Mouse (Mus musculus) embryonic facial prominence, embryonic 13.5 days (tissue): ENCODE measurements at regions not wholly inside any gene's neighbourhood (a gene's known extent, or its start where the extent isn't known, plus 50 kb on each side); places are given as distances from the start of the nearest gene placed in this dataset.

ENCODE experiments used
- ATAC-seq: fragments of 200-750 bp; cut with Nextera tagmentation; 2 replicates; pipeline ENCODE4 v1.8.0; 2017; ENCODE audit warnings: low read depth; ENCODE audit not compliant: insufficient number of reproducible peaks, insufficient read depth, low FRiP score, low TSS enrichment
- H3K27ac ChIP-seq: fragments of 300-500 bp; sonication (generic); 2 replicates; pipeline ENCODE4 v1.5.1; 2015; ENCODE audit warnings: moderate library complexity, mild to moderate bottlenecking, inconsistent platforms
- H3K27me3 ChIP-seq: fragments of 300-500 bp; sonication (generic); 2 replicates; pipeline ENCODE4 v1.6.1; 2015; ENCODE audit warnings: mild to moderate bottlenecking, inconsistent platforms
- H3K36me3 ChIP-seq: fragments of 300-500 bp; sonication (generic); 2 replicates; pipeline ENCODE4 v1.6.1; 2015; ENCODE audit warnings: mild to moderate bottlenecking, inconsistent platforms
- H3K4me1 ChIP-seq: fragments of 300-500 bp; sonication (generic); 2 replicates; pipeline ENCODE4 v1.6.1; 2015; ENCODE audit warnings: inconsistent platforms
- H3K4me2 ChIP-seq: fragments of 300-500 bp; sonication (generic); 2 replicates; pipeline ENCODE4 v1.6.1; 2015; ENCODE audit warnings: moderate library complexity, mild to moderate bottlenecking, inconsistent platforms
- H3K4me3 ChIP-seq: fragments of 300-500 bp; sonication (generic); 2 replicates; pipeline ENCODE4 v1.5.1; 2015; ENCODE audit warnings: mild to moderate bottlenecking, inconsistent platforms
- H3K9ac ChIP-seq: fragments of 300-500 bp; sonication (generic); 2 replicates; pipeline ENCODE4 v1.6.1; 2015; ENCODE audit warnings: mild to moderate bottlenecking, inconsistent platforms
- H3K9me3 ChIP-seq: fragments of 300-500 bp; sonication (generic); 2 replicates; pipeline ENCODE4 v1.6.1; 2016; ENCODE audit warnings: inconsistent platforms
- WGBS: fragments of 180-500 bp; shearing (Covaris S2); methylation state at CpG from one replicate; pipeline ENCODE4 v1.1.7; 2015; ENCODE audit warnings: mixed read lengths; 5-methylcytosine and 5-hydroxymethylcytosine counted together

DNA sequence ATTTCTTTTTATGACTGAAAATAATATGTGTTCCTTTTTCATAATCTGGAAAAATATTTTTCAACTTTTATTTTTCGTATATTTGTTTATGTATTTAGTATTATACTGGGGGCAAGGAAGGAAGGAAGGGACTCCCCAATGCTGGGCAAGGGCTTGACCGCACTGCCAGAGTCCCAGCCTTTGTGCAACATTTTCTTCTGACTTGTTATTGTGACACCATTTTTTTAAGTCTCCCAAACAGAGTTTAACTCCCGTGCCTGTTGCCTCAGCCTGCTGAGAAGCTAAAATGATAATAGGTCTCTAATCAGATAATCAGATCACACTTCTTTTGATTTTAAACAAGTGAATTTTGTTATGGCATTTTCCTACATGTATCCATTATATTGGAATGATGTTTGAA, 148.1 kb upstream of the Tent5a start:
- WGBS, result 73% methylated on average over 3 of the region's 3 CpGs
- no peaks in the 10 kb centered on the region for H3K4me1 ChIP-seq
- ATAC-seq, result no peak

DNA sequence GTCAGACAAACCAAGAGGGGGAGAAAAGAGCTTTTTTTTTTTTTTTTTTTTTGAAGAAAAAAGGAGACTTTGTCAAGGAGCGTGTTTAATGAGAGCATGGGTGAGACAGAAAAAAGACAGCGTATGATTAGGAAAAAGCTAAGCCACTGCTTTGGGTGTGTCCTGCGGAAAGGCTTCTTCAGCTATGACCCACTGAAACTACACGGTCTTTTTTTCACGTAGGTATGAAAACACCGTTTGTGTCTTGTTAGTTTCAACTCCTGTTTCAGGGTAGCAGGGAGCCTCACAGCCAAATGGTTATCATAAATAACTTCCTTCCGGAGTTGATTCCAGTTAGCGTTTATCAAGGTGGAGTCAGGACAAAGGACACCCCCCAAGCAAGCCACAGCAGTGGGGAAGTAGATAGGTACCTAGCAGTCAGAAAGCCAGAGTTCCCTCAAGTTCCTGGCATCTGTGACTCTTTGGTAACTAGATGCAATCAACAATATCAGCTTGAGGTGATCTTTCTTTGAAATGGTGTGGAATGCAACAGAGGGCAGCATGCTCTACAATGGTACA, 143.2 kb upstream of the Tent5a start:
- Histone ChIP-seq H3K4me2 (no peak overlapping the region), H3K4me3 (no peak overlapping the region), H3K4me1 (no peaks in the 10 kb centered on the region), H3K9me3 (no peaks in the 10 kb centered on the region), H3K36me3 (no peaks in the 10 kb centered on the region), H3K27ac (no peak overlapping the region), H3K27me3 (no peaks in the 10 kb centered on the region), H3K9ac (no peak overlapping the region)
- ATAC-seq, result no peak
- WGBS, result 87% methylated on average over 8 of the region's 8 CpGs

More for the DNA sequence above, 148.1 kb upstream of the Tent5a start:
- Histone ChIP-seq H3K27ac (no peak overlapping the region), H3K9me3 (no peaks in the 10 kb centered on the region), H3K36me3 (no peaks in the 10 kb centered on the region), H3K4me3 (no peak overlapping the region), H3K9ac (no peak overlapping the region), H3K4me2 (no peak overlapping the region), H3K27me3 (no peaks in the 10 kb centered on the region)

DNA sequence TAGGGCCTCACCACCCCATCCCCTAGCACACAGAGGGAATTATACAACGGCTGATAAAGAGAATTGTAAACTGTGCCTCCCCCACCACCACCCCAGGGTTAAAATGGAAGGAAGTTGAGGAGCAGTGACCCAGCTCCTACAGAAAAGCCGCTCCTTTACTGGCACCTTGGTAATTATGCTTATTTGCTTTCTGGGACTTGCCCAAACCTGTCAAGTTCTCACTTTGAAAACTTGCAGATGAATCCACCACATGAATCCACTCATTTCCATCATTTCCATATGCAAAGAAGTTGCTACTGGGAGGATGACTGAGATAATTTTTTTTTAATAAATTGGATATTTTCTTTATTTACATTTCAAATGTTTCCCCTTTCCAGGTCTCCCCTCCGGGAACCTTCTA, 142.1 kb upstream of the Tent5a start:
- Histone ChIP-seq H3K27ac (no peak overlapping the region), H3K9me3 (no peaks in the 10 kb centered on the region), H3K4me3 (no peak overlapping the region), H3K36me3 (no peaks in the 10 kb centered on the region), H3K4me2 (no peak overlapping the region), H3K4me1 (no peaks in the 10 kb centered on the region), H3K9ac (no peak overlapping the region), H3K27me3 (no peaks in the 10 kb centered on the region)
- 65% methylated on average over 3 of the region's 3 CpGs for WGBS
- no peak for ATAC-seq

DNA sequence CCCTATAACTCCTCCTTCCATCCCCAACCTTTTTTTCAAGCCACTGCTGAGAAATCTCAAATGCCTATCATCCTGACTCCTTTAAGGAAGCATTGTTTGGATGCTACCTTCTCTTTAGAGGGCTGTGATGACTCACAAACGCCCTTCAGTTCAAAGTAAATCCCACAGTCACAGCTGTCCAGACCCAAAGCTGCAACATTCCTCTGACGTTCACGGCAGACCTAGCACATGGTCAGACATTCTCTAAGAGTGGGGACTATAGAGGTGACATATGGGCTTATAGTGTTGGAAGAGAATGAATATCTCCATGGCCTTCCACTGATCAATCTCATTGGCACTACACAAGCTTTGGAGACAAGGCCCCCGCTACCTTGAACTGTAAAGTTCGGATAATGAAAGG, 139.5 kb upstream of the Tent5a start:
- Histone ChIP-seq H3K4me1 (no peaks in the 10 kb centered on the region), H3K4me2 (no peak overlapping the region), H3K9me3 (no peaks in the 10 kb centered on the region), H3K36me3 (no peaks in the 10 kb centered on the region), H3K4me3 (no peak overlapping the region), H3K9ac (no peak overlapping the region), H3K27ac (no peak overlapping the region), H3K27me3 (no peaks in the 10 kb centered on the region)
- WGBS, result 76% methylated on average over 5 of the region's 5 CpGs
- no peak for ATAC-seq

DNA sequence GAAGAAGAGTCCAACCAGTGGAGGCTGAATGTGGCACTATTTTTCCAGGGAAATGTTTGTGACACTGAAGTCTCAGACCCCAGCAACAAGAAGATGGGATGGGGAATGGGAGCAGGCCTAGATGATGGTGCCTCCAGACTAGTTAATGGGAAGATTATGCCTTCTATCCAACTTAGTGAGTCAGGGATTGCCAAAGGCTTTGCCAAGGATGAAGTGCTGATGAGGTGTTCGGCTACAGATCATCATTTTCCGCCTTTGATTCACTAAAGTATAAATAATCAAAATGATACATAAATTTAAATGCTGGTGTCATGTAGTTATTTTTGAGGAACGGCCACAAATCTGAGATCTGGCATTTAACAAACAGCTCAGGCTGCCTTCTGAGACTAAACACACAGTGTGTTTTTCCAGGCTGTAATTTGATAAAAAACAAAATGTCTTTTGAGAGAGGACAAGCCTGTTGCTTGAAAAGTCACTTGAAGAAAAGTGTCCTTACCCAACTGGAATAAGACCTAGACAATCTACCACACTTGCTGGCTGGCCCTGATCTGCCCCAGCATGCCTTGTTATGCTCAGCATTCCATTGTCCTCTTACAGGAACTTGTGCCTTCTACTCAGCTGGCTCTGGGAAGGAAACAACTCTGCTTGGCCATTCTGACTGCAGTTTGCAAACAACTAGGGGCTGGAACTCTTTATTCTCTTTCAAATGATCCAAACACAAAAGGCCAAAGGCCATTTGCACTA, 132.1 kb upstream of the Tent5a start:
- no peak overlapping the region for H3K4me2 ChIP-seq
- 81% methylated on average over 3 of the region's 3 CpGs for WGBS
- H3K9ac ChIP-seq, result no peak overlapping the region
- no peaks in the 10 kb centered on the region for H3K27me3 ChIP-seq
- H3K4me1 ChIP-seq, result no peaks in the 10 kb centered on the region; the same call in 1 of the 2 replicates
- H3K9me3 ChIP-seq, result no peaks in the 10 kb centered on the region
- no peaks in the 10 kb centered on the region for H3K36me3 ChIP-seq
- H3K4me3 ChIP-seq, result no peak overlapping the region
- no peak for ATAC-seq
- H3K27ac ChIP-seq, result no peak overlapping the region

DNA sequence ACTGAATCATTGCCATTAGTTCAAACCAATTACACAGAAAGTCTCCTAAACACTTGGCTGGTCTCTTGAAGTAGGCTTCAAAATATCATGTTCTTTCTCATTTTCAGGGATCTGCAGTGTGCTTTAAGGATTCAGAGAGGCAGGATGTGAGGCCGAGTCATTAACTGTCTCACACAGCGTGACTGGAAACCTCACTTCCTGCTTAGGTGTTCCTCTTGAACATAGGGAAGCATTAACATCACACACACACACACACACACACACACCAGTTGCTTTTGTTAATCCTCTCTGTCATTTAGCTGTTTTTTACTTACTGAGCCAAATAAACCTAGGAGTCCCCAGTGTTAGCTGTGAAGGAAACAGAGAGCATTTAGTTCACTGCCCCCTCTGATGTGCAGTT, 131.2 kb upstream of the Tent5a start:
- H3K27ac ChIP-seq, result no peak overlapping the region
- H3K4me1 ChIP-seq, result no peaks in the 10 kb centered on the region; the same call in 1 of the 2 replicates
- H3K36me3 ChIP-seq, result no peaks in the 10 kb centered on the region
- no peaks in the 10 kb centered on the region for H3K9me3 ChIP-seq
- H3K9ac ChIP-seq, result no peak overlapping the region
- no peak for ATAC-seq
- H3K27me3 ChIP-seq, result no peaks in the 10 kb centered on the region
- 73% methylated on average over 2 of the region's 2 CpGs for WGBS
- no peak overlapping the region for H3K4me2 ChIP-seq
- H3K4me3 ChIP-seq, result no peak overlapping the region

DNA sequence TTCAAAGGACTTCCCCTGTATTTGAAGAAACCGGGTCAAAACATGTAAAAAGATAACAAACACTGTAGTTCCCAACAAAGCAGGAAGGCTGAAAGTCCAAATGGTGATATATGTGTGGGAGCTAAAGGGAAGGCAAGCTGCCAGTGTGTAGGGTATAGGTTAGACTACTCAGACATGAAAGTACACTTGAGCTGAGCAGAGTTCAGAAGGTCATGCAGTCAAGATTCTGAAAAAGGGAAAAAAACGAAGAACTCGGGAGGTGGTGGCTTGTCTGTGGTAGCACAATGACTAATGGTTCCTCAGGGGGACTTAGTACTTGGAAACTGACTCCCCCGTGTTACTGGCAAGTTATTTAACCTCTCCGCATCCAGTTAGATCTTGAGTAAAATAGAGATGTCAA, 130.3 kb upstream of the Tent5a start:
- Histone ChIP-seq H3K9me3 (no peaks in the 10 kb centered on the region), H3K4me2 (no peak overlapping the region), H3K27ac (no peak overlapping the region), H3K4me1 (no peaks in the 10 kb centered on the region; the same call in 1 of the 2 replicates), H3K4me3 (no peak overlapping the region), H3K27me3 (no peaks in the 10 kb centered on the region), H3K9ac (no peak overlapping the region), H3K36me3 (no peaks in the 10 kb centered on the region)
- 79% methylated on average over 5 of the region's 5 CpGs for WGBS
- ATAC-seq, result no peak

DNA sequence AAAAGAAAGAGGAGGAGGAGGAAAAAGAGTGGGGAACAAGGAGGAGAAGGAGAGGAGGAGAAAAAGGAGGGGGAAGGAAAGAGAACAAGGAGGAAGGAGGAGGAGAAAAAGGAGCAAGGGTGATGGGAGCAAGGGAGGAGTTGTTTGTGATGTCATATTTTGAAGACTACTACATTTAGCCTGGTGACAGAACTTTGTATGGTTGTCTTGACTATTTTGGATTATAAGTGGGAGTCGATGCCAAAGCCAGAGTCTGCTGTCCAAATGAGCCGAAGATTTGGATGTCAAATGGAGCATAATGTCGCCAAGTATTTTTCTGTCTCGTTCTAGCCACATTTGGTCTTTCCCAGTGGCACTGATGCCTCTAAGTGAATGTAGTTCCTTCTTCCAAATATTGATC, 128.2 kb upstream of the Tent5a start:
- H3K9me3 ChIP-seq, result no peaks in the 10 kb centered on the region
- no peak overlapping the region for H3K4me3 ChIP-seq
- no peak overlapping the region for H3K4me2 ChIP-seq
- ATAC-seq, result no peak
- no peaks in the 10 kb centered on the region for H3K36me3 ChIP-seq
- H3K9ac ChIP-seq, result no peak overlapping the region
- no peak overlapping the region for H3K27ac ChIP-seq
- H3K4me1 ChIP-seq, result no peaks in the 10 kb centered on the region; the same call in 1 of the 2 replicates
- H3K27me3 ChIP-seq, result no peaks in the 10 kb centered on the region
- 71% methylated on average over 4 of the region's 4 CpGs for WGBS

DNA sequence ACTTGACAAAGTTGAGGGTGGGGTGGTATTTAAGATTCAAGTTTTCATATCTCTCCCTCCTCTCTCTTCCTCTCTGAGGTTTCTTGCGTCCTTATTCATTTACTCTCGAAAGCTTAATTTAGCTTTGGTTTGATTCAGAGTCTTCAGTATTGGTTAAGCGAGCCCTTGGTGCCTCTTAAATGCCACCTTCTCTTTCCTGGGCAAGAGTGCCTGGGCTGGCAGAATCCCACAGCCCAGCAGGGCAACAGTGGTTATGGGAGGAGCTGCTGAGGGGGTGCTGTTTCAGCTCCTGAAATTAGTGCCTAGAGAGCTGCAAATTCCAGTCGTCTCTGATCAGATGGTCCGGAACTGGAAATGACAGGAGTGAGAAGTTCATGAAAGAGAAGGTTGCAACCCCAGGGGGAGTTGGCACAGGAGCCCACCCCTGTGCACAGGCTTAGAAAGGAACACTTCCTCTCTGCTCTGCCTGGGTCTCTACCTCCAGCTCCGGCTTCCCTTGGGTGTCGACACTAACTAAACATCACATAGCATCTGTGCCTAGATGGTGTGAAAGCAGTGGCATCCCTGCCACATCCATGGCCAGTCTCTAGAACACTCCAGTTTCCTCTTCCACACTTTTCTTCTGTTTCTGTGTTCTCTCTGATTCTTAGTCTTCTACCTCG, 125.2 kb upstream of the Tent5a start:
- no peak for ATAC-seq
- 80% methylated on average over 8 of the region's 8 CpGs for WGBS

DNA sequence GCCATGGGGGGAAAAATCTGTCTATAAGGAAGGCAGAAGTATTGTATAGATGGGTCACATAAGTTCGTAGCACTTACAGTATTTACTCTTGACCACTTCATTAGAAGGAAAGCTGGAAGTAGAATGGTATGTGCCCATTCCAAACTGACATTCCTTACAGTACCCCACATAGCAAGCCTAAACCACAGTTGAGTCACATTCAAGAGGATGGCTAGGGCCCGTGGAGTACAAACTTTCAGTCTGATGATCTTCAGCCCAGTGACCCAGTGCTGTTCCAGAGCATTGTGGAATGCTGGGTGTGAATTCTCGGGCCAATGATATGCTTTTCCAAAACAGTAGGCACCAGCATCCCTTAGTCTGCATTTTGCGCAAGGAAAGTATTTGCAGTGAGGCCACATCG, 124.2 kb upstream of the Tent5a start:
- Histone ChIP-seq H3K4me3 (no peak overlapping the region), H3K36me3 (no peaks in the 10 kb centered on the region), H3K4me1 (no peaks in the 10 kb centered on the region; the same call in 1 of the 2 replicates), H3K27ac (no peak overlapping the region), H3K27me3 (no peaks in the 10 kb centered on the region), H3K9ac (no peak overlapping the region), H3K4me2 (no peak overlapping the region), H3K9me3 (no peaks in the 10 kb centered on the region)
- WGBS, result 90% methylated on average over 5 of the region's 5 CpGs
- ATAC-seq, result no peak

More for the DNA sequence above, 125.2 kb upstream of the Tent5a start:
- Histone ChIP-seq H3K4me2 (no peak overlapping the region), H3K4me1 (no peaks in the 10 kb centered on the region; the same call in 1 of the 2 replicates), H3K9ac (no peak overlapping the region), H3K36me3 (no peaks in the 10 kb centered on the region), H3K4me3 (no peak overlapping the region), H3K27ac (no peak overlapping the region), H3K27me3 (no peaks in the 10 kb centered on the region), H3K9me3 (no peaks in the 10 kb centered on the region)

DNA sequence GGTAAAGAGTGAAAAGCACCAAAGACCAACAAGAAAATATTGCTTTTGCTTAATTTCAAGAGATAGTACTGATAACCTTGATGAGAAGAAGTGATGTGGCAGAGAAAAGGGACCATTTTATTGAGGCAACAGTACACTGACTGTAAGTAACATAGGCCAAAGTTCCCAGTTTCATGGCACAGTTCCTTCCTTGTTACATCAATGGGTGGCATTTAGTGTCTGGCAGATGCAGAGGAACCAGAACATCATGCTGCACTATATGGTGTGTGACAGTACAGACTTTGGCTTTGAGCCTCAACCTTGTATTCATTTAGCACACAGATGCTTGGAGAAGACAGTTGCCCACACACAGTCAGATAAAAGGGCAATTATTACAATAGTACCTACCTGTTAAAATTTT, 123.7 kb upstream of the Tent5a start:
- ATAC-seq, result no peak
- H3K36me3 ChIP-seq, result no peaks in the 10 kb centered on the region
- no peak overlapping the region for H3K9ac ChIP-seq
- no peak overlapping the region for H3K4me2 ChIP-seq
- no peaks in the 10 kb centered on the region for H3K27me3 ChIP-seq
- no peaks in the 10 kb centered on the region; the same call in 1 of the 2 replicates for H3K4me1 ChIP-seq
- H3K4me3 ChIP-seq, result no peak overlapping the region
- no peak overlapping the region for H3K27ac ChIP-seq
- no peaks in the 10 kb centered on the region for H3K9me3 ChIP-seq

DNA sequence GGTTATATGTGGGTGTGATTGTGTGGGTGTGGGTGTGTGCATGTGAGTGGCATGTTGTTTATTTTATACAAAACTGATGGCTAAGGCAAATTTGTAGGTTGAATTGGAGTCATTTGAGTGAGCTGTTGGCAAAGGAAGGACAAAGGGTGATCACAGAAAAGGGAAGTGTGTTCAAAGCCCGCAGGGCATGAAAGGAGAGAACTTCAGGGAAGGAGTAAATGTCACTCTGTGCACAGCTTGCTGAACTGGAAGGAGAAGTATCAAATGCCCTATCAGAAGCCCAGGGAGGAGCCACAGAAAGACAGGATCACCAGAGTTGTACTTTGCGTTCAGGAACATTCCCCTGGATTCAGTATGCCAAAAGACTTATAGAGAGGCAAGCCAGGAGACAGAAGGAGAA, 122.3 kb upstream of the Tent5a start:
- Histone ChIP-seq H3K4me3 (no peak overlapping the region), H3K9ac (no peak overlapping the region), H3K4me1 (no peaks in the 10 kb centered on the region), H3K4me2 (no peak overlapping the region), H3K27me3 (no peaks in the 10 kb centered on the region), H3K36me3 (no peaks in the 10 kb centered on the region), H3K27ac (no peak overlapping the region), H3K9me3 (no peaks in the 10 kb centered on the region)
- ATAC-seq, result no peak
- 63% methylated on average over 2 of the region's 2 CpGs for WGBS
